Mouse (Mus musculus): Measurements from ENCODE around the gene Psd.

Gene Psd

DNA sequence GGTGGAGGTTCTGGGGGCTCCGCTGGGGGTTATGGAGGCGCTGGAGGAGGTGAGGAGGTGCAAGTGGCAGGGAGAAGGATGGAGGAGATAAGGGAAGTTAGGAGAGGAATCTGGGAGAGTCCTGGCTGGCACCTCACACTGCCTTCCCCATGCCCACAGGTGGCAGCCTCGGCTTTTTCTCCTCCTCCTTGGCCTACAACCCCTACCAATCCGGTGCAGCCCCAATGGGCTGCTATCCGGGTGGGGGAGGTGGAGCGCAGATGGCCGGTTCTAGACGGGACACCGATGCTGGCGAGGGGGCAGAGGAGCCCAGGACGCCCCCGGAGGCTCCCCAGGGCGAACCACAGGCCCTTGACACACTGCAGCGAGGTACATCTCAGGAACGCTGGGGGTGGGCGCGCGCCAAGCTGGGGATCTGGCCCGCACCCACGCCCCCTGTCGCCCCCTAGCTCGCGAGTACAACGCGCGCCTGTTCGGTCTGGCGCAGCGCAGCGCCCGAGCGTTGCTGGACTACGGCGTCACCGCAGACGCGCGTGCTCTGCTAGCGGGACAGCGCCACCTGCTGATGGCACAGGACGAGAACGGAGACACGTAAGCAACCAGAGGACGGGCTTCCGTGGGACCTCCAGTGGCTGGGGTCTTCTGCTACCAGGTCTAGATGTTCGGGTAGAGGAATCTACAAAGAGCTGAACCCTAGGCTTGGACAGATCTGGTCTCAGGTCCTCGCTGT, 18.1 kb downstream of the Psd start:
- ATAC-seq (ENCODE audit: insufficient number of reproducible peaks, low FRiP score, low TSS enrichment) = peak; percentile 60; the same call in 1 of the 2 replicates

DNA sequence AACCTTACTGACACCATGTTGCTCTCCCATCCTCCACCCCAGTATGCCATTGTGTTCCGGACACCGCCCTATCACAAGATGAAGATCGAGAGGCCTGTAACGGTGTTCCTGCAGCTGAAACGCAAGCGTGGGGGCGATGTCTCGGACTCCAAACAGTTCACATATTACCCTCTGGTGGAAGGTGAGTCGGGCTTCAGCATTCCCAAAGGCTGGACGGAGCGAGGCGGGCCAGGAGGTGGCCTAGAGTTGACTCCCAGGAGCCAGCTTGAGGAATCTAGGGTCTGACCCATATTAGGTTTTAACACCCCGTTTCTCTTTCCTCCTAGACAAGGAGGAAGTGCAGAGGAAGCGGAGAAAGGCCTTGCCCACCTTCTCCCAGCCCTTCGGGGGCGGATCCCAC, 18.7 kb downstream of the Psd start:
- no peak for ATAC-seq (ENCODE audit: insufficient number of reproducible peaks, low FRiP score, low TSS enrichment)

DNA sequence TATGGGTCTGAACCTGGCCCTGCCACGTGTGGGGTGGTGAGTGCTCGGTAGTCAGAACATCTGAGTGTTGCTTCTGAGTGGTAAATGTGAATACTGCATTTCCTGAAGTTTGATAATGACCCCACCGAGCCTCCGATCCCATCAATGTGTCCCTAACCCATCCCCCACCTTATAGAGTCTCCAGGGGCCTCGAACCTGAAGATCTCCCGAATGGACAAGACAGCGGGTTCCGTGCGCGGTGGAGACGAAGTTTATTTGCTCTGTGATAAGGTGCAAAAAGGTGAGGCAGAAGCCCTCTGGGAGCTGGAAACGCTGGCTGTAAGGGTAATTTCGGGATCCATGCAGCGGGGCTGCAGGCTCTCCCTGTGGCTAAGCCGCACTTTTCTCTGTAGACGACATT, 19.2 kb downstream of the Psd start:
- no peak for ATAC-seq (ENCODE audit: insufficient number of reproducible peaks, low FRiP score, low TSS enrichment)

DNA sequence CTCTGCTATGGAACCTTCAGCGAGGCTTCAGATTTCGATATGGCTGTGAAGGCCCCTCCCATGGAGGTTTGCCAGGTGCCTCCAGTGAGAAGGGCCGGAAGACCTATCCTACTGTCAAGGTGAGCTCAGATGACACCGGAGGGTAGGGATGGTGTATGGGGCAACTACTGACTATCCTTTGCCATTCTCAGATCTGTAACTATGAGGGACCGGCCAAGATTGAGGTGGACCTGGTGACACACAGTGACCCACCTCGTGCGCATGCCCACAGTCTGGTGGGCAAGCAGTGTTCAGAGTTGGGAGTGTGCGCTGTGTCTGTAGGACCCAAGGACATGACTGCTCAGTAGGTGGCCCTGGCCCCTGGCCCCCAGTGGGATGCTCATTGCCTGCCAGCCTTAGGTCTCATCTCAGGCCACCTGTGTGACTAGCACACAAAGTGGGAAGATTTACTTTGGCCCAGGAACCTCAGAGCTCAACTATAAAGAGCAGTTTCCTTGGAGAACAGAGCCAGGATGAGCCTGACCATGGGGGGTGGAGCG, 20.1 kb downstream of the Psd start:
- no peak for ATAC-seq (ENCODE audit: insufficient number of reproducible peaks, low FRiP score, low TSS enrichment)

DNA sequence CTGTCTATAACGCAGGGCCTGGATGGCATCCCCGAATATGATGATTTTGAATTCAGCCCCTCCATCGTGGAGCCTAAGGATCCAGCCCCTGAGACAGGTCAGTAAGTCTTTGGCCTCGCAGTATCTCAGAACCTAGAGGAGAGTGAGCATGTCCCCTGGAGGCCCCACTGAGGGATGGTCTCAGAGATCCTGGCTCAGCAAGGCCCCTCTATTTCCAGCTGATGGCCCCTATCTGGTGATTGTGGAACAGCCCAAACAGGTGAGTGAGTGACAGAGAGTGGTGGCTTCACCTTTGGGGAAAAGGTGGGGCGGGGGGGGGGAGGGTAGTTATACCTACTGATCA, 20.7 kb downstream of the Psd start:
- ATAC-seq (ENCODE audit: insufficient number of reproducible peaks, low FRiP score, low TSS enrichment) = no peak

DNA sequence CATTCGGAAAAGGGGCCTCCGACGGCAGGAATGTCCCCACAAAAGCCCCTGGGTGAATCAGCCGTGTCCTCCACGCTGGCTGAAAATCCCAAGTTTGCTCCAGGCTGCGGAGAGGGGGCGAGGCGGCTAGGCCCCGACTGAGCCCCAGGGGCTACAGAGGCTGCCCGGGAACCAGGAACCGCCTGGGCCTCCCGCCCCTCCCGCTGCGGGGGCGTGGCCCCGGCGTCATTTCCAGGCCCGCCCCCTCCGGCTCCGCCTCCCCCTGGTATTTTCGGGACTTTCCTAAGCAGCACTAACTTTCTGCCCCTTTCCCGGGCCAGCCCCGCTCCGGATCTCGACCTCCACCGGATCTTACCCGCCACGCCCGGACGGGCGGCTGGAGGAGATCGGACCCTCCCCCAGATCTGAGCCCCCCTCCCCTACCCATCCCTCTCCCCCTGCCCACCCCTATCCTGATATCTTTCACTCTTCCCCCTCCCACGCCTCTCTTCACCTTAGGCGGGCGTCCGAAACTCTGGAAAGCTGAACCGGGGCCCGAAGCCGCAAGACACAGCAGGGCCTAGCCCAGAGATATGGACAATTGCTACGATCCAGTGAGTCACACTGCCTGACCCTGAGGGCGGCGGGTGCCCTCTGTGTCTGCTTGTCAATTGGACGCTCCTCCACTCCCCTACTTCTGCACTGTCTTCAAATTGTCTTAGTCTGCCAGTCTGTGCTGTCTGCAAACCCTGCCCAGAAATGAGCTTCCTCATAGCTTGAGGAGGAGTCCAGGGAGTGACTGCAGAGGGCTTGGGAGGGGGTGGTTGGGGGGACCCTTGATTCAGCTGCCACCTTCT, 21.3 kb downstream of the Psd start:
- ATAC-seq (ENCODE audit: insufficient number of reproducible peaks, low FRiP score, low TSS enrichment) = no peak

DNA sequence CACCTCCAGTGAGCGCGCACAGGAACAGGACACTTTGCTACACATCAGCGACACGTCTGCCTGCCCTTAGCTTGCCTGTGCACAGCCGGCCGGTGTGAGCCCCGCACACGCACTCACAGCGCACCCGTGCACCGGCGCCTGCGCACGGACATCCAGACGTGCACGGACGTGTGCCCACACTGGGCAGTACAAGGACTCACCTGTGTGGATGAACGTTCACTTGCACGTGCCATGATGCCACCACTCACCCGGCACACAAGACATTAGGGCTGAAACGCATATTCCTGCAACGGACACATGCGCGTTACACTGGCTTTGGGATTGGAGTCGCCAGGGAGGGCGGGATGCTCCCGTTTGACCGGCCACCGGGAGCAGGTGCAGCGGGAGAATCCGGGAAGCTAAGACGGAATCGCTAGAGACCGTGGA, 22.0 kb downstream of the Psd start:
- no peak for ATAC-seq (ENCODE audit: insufficient number of reproducible peaks, low FRiP score, low TSS enrichment)

DNA sequence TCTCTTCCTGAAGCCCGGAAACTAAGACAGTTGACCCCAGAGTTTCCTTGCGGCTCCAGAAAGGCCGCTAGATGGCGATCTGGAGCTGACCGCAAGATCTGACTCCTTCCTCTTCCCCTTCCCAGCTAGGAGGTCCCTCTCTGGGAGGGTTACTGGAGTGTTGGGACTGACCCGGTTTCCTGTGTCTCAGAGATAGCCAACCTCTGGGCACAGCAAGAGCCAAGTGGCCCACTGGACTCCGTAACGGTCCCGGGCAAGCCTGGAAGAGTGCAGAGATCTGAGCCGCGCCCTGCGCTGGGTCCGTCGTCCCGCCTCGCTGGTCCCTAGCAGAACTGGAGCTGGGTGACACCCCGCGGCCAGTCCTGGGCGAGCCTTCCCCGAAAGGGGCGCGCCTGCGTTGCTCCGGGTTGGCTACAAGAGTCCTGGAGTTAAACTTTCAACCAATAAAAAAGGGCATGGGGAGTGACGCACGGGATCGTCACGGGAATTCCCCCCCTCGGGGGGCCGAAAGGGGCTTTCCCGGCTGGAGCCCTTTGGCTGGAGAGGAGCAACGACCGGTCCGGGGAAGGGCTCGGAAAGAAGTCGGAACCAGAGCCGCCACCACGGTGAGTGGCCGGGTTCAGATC, 22.6 kb downstream of the Psd start, which contains the start of gene Nfkb2:
Nfkb2 (plus strand) TSS at position 105 of the 626 bp plus-strand sequence.
- peak; percentile 37; the same call in 1 of the 2 replicates for ATAC-seq (ENCODE audit: insufficient number of reproducible peaks, low FRiP score, low TSS enrichment)

DNA sequence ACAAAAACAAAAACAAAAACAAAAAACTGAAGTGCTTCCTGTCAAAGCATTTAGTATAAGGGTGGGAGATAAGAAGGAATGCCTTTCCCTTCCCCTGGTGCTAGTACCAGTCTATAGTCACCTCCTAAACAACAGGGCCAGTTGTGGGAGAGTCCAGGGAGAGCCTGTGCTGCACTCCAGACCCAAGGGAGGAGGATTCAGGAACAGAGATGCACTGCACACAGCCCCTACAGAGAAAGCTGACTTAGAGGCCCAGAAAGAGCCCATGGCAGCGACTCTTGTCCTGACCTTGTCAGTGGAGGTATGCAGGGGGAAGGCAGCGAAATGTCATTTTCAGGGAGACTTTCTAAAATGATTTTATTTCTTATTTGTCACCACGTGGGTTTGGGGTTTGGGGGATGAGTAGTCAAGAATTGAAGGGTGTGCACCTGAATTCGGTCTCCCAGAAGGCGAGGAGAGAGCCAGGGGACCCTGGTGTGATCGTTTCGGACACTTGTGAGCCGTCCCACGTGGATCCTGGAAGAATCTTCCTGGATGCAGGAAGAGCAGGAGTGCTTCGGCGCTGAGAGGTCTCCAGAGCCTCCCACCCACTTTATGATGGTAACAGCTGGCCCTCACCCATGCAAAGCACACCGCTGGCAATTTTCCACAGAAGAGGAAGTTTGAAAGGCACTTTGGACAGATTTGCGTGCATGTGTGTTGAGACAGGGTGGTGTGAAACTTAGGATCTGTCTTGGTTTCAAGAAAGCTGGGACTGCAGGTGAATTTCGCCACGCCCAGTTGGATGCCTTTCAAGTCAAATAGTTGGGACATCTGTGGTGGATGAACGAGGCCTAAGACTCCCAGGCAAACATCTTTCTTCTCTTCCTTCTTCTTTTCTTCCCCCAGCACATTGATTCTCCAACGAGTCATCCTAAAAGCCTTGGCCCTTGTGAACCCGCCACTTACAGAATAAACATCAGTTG, 23.4 kb downstream of the Psd start:
- no peak for ATAC-seq (ENCODE audit: insufficient number of reproducible peaks, low FRiP score, low TSS enrichment)

DNA sequence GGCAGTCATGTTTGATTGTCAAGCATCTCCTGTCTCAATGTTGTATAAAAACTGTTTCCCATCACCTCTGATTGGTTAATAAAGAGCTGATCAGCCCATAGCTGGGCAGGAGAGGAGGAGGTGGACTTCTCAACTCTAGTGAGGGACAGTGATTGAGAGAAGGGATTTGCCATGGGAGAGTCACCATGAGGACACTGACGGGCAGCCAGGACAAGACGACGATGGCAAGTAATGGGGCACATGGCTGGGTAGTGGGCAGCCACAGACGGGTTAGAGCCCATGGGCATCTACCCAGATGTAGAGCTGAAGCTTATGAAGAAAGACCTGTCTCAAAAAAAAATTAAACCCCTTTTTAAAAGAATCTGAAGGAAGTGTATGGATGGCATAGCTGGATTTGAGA, 24.4 kb downstream of the Psd start:
- no peak for ATAC-seq (ENCODE audit: insufficient number of reproducible peaks, low FRiP score, low TSS enrichment)

DNA sequence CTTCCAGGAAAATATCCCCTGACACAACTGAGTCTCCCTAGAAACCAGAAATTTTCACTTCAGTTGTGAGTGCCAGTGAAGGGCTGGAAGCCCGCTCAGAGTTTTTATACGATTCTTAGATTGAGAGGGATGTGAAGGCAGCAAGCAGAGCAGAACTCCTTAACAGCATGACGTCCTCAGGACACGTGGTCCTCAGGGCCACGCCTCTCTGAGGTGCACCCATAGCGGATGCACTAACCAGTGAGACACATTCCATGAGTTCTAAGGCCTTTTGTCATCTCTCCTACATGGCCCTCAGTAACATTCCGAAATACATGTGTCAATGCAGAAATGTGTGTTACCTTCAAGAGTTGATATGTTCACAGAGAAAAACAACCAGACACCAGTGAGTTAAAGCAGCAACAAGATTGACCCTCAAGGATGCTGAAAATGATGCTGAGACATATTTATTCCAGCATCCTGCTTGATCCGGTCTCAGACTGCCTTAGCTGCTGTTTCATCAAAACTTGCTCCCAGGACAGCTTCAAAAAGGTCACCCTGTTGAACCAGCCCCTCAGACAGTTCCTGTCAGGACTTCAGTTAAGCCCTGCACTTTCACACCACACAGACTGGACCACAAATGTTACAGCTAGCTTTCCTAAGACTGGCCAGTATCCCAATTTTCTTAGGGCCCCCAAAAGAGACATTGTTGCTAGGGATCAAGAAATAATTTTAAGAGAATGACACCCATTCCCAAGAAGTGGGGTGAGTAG, 26.5 kb downstream of the Psd start:
- ATAC-seq (ENCODE audit: insufficient number of reproducible peaks, low FRiP score, low TSS enrichment) = no peak

DNA sequence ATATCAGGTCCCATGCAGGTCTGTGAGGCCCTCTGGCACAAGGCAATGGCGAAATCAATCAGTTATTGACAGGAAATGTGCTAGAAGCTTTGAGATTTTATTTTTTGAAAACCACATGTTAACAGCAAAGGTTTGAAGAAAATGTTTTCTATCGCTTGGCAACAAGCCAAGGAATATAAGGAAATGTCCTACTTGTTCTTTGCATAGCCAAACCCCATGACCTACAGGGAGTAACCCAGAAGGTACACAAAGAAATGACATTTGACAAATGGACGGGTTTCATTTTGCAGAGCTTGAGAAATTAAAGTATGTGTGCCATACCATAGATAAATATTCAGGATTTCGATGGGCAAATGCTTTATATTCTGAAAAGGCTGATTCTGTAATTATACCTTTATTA, 30.0 kb downstream of the Psd start:
- no peak for ATAC-seq (ENCODE audit: insufficient number of reproducible peaks, low FRiP score, low TSS enrichment)

DNA sequence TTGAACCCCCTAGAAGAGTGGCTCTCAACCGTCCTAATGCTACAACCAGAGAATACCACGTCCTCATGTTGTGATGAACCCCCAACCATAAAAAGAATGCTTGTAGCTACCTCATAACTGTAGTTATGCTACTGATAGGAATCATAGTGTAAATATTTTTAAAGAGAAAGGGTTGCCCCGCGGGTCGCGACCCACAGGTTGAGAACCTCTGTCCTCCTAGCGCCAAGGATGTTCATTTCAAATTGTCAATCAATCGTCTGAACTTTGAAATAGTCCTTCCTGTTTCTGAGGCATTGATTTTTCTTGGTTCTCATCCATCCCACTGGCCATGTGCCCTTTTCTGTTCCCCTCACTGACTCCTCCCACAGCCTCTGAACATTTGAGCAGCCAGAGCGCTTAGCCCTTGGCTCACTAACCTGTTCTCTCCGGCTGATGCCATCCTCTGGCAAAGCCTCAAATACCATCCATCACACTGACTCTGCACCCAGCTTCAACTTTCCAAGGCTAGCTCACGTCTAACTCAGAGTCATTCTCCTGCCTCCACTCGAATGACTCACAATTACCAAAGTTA, 36.3 kb downstream of the Psd start:
- no peak for ATAC-seq (ENCODE audit: insufficient number of reproducible peaks, low FRiP score, low TSS enrichment)

DNA sequence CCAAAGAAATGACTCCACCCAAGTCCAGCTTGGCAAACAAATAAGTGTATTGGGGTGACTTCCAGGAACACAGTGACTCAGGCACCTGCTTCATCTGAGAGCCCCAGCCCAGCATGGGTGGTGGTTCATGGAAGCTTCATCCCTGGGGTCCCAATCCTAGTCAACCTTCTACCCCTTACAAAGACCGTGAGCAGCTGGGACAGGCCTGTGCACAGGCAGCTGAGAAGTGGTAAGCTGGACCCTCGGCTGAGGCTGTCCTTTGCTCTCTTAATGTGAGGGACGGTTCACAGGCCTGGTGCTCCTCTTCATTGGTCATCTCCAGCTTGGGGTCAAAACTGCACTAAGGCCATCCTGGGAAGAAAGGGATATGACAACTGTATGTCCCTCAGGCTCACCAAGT, 39.4 kb downstream of the Psd start:
- ATAC-seq (ENCODE audit: insufficient number of reproducible peaks, low FRiP score, low TSS enrichment) = no peak

DNA sequence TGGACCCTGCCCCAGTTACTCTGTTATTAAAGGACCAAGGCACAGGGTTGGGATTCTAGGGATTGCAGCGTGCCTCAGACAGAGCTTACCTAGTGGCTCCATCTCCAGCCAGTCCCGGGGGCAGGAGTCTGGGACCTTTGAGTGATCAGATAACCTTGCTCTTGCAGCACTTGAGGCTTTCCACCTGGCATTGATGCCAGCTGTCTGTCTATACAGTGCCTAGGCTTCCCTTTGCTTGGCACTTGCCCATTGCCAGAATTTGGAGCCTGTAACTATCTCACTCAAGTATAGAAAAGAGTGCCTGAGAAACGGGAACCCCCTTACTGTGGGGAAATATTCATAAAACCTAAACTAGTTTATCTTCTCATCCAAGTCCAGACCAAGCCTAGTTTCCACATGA, 40.0 kb downstream of the Psd start:
- ATAC-seq (ENCODE audit: insufficient number of reproducible peaks, low FRiP score, low TSS enrichment) = no peak

DNA sequence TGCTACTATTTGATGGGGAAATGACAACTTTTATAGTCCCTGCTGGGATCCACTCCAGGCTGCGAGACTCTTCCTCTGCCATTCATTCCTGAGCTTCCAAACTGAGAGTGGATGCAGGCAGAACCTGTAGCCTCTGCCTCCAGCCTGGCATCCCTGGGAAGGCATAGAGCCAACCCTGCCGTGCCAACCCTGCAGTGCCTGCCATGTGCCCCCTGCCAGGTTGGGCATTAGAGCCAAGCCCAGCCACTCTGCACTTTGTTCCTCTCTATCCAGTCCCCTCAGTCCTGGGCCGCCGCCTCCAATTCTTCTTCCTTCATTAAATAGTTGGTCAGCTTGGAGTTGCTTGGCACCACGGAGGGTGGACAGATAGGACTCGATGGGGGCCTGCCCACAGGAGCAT, 40.9 kb downstream of the Psd start:
- peak; percentile 77; the same call in 1 of the 2 replicates for ATAC-seq (ENCODE audit: insufficient number of reproducible peaks, low FRiP score, low TSS enrichment)

DNA sequence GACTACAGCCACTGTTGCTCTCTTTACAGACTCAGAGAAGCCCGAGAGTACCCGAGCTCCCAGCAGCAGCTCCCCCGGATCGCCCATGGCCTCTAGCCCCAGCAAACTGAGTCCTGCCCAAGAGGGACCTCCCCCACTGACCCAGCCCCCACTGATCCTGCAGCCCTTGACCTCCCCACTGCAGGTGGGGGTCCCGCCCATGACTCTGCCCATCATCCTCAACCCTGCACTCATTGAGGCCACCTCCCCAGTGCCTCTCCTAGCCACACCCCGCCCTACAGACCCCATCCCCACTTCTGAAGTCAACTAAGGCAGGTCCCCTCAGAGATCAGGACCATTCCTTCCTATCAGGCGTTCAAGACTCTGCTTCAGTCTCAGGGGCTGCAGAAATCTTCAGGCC, 41.3 kb downstream of the Psd start:
- 0 out of 2 replicates have a peak, but pooled peaks have one; percentile 34 for ATAC-seq (ENCODE audit: insufficient number of reproducible peaks, low FRiP score, low TSS enrichment)

DNA sequence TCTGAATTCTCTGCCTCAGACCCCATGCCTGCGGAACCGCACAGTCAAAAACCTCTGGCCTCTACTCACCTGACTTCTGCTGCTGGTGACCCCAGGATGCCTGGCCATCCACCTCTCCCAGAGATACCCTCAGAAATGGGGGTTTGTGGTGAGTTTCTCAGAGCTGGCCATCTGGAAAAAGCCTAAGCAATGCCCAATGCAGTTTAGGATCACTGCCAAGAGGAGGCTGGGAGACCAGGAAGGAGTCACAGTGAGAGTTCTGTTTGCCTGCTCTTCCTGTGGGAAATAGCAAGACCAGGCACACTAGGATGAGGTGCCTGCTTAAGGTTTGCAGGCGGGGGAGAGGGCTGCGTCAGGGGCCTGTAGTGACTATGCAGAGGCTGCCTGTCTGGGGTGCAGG, 42.3 kb downstream of the Psd start:
- no peak for ATAC-seq (ENCODE audit: insufficient number of reproducible peaks, low FRiP score, low TSS enrichment)

Measured in cerebellum, adult (tissue).